Mouse (Mus musculus) adrenal gland, postnatal 14 days (tissue): ENCODE data around the gene Spib. TPM values are rescaled to one million over a fixed set of nuclear protein-coding genes. Genes with fewer than 3 reads are reported as not detected.

Experiments
- DNase-seq: peaks from one replicate; pipeline ENCODE4 v3.0.0; 2021; ENCODE audit warnings: mixed read lengths
- microRNA-seq, 2 experiments: library from miRNA; unstranded; fragments of <30 nt; microRNA quantifications; one replicate each; pipeline ENCODE4 v1.2.0; 2021
- total RNA-seq: library from RNA; stranded (reverse); gene quantifications from 2 replicates; pipeline ENCODE4 v1.2.3, GENCODE M21; 2021

The Spib gene
- total RNA-seq, 1 experiment from 2014 or later, result 3.4 TPM

GRCm38 (mm10) chr7:44485572-44486195 lies 46.2 kb downstream of the Spib start:
- no peak for DNase-seq

DNA sequence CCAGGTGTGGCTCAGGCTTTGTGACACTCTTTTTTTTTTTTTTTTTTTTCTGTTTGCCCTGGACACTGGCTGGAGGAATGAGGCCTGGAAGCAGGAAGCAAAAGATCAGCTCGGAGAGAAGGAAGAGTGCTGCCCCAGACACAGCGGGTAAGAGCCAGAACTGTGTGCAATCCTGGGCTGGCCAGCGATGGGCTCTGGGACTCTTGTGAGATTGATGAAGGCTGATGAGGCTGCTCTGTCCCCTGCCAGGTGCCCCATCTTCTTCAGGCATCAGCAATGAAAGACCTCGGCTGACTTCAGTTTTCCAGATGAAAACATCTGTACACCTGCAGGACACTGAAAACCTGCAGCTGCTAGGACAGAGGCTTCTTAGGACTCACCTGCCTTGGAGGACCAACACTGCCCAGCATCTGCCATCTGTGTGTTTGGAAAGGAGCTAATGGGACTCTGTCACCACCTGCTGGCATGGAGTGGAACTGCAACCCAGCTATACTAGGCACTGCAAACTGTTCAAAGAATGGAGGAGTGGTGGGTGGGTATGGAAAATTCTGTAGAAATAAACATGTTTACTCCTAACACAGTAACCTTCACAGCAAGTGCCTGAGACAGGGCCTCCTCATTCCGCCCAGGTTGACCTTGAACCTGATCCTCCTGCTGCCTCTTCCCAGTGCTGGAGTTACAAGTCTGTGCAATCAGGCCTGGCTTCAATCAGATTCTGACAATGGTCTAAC lies 46.9 kb downstream of the Spib start:
- DNase-seq, result peak; percentile 78

GRCm38 (mm10) chr7:44484109-44484508 lies 47.8 kb downstream of the Spib start:
- no peak for DNase-seq

GRCm38 (mm10) chr7:44482836-44483435 lies 48.9 kb downstream of the Spib start:
- no peak for DNase-seq

Small RNA genes within 50 kb of the gene (microRNA-seq; reads per million reads assigned to microRNA genes)
- 0 reads per million in 2 experiments for gene Mir7053

Other genes with a start within 250 kb of the Spib start
- 3.4 and 3.6 TPM in 2 replicates for gene Clec11a, start 225.2 kb downstream of the Spib start, total RNA-seq
- gene Shank1, start 221.8 kb downstream of the Spib start, total RNA-seq, result 7.6 and 8.0 TPM in 2 replicates
- 2.6 and 3.9 TPM in 2 replicates for gene Syt3, start 148.0 kb downstream of the Spib start, total RNA-seq
- gene 1700008O03Rik, start 146.3 kb downstream of the Spib start, total RNA-seq, result 0.59 and 0.71 TPM in 2 replicates
- 6.1 and 7.7 TPM in 2 replicates for gene Lrrc4b, start 103.1 kb downstream of the Spib start, total RNA-seq
- gene Aspdh, start 66.7 kb downstream of the Spib start, total RNA-seq, result 0.75 and 13.0 TPM in 2 replicates
- gene Josd2, start 64.1 kb downstream of the Spib start, total RNA-seq, result 45.9 and 51.2 TPM in 2 replicates
- 81.5 and 85.9 TPM in 2 replicates for gene Emc10, start 35.5 kb downstream of the Spib start, total RNA-seq
- gene Fam71e1, start 35.5 kb downstream of the Spib start, total RNA-seq, result 7.8 and 10.9 TPM in 2 replicates
- gene Mybpc2, start 7.4 kb downstream of the Spib start, total RNA-seq, result 0.26 and 0.38 TPM in 2 replicates
- gene Pold1, start 16.8 kb upstream of the Spib start, total RNA-seq, result 17.5 and 28.0 TPM in 2 replicates
- gene Nr1h2, start 21.9 kb upstream of the Spib start, total RNA-seq, result 105 and 114 TPM in 2 replicates
- 2.0 and 10.4 TPM in 2 replicates for gene Napsa, start 40.3 kb upstream of the Spib start, total RNA-seq
- gene Kcnc3, start 58.6 kb upstream of the Spib start, total RNA-seq, result 5.5 and 6.8 TPM in 2 replicates
- gene Myh14, start 138.8 kb upstream of the Spib start, total RNA-seq, result 3.9 and 5.1 TPM in 2 replicates
- not detected in 2 replicates for gene Izumo2, start 176.7 kb upstream of the Spib start, total RNA-seq
- gene Vrk3, start 216.3 kb upstream of the Spib start, total RNA-seq, result 34.3 and 52.4 TPM in 2 replicates
- 0.79 and 1.3 TPM in 2 replicates for gene Zfp473, start 219.0 kb upstream of the Spib start, total RNA-seq